Mouse (Mus musculus) heart, postnatal 0 days (tissue): Measurements from ENCODE around the gene Itm2b. TPM values are rescaled to one million over a fixed set of nuclear protein-coding genes. Genes with fewer than 3 reads are reported as not detected.
A peak's percentile ranks its signal among the peaks of the same experiment; 100 is the strongest.

Source experiments
- ATAC-seq: fragments of 200-750 bp; cut with Nextera tagmentation; 2 replicates; pipeline ENCODE4 v1.8.0; 2017; ENCODE audit warnings: low read depth, moderate number of reproducible peaks, moderate library complexity; ENCODE audit not compliant: insufficient read depth
- DNase-seq: peaks from one replicate; pipeline ENCODE4 v3.0.0-alpha.2; 2016; ENCODE audit warnings: low spot score
- H3K27ac ChIP-seq: fragments of 300-500 bp; sonication (generic); 2 replicates; pipeline ENCODE4 v1.5.1; 2014; ENCODE audit warnings: low read depth, mild to moderate bottlenecking
- H3K27me3 ChIP-seq: fragments of 300-500 bp; sonication (generic); 2 replicates; pipeline ENCODE4 v1.6.1; 2014; ENCODE audit warnings: low read length, mixed read lengths; ENCODE audit not compliant: control insufficient read depth, insufficient read depth
- H3K36me3 ChIP-seq: fragments of 300-500 bp; sonication (generic); replicated peaks from 2 replicates; pipeline ENCODE4 v1.6.1; 2014; ENCODE audit warnings: low read length, mixed read lengths; ENCODE audit not compliant: control insufficient read depth, insufficient read depth
- H3K4me1 ChIP-seq: fragments of 300-500 bp; sonication (generic); 2 replicates; pipeline ENCODE4 v1.6.1; 2014; ENCODE audit warnings: antibody characterized with exemption; ENCODE audit not compliant: control insufficient read depth, insufficient read depth
- H3K4me2 ChIP-seq: fragments of 300-500 bp; sonication (generic); 2 replicates; pipeline ENCODE4 v1.6.1; 2014; ENCODE audit warnings: low read depth, mild to moderate bottlenecking, low read length, moderate library complexity
- H3K4me3 ChIP-seq: fragments of 300-500 bp; sonication (generic); 2 replicates; pipeline ENCODE4 v1.5.1; 2014; ENCODE audit warnings: low read depth, low read length
- H3K9ac ChIP-seq: fragments of 300-500 bp; sonication (generic); replicated peaks from 2 replicates; pipeline ENCODE4 v1.6.1; 2014; ENCODE audit warnings: low read depth, low read length, mixed read lengths
- H3K9me3 ChIP-seq: fragments of 300-500 bp; sonication (generic); replicated peaks from 2 replicates; pipeline ENCODE4 v1.6.1; 2016; ENCODE audit warnings: low read length; ENCODE audit not compliant: control insufficient read depth
- CTCF ChIP-seq: IDR thresholded peaks from 2 replicates; pipeline ENCODE4 v1.5.1; 2016; ENCODE audit warnings: antibody characterized with exemption, control low read depth, low read depth
- EP300 ChIP-seq: IDR thresholded peaks from 2 replicates; pipeline ENCODE4 v1.6.1; 2016; ENCODE audit warnings: antibody characterized with exemption, low read depth
- WGBS: fragments of 180-500 bp; shearing (Covaris S2); extraction: QIAGEN DNeasy Blood & Tissue Kit; methylation state at CpG from one replicate; pipeline ENCODE4 v1.1.7; 2014; 5-methylcytosine and 5-hydroxymethylcytosine counted together
- polyA plus RNA-seq: library from polyadenylated mRNA; unstranded; fragments of >200 nt; fragmentation: Nextera tagmentation; extraction: Ambion mirVana; gene quantifications from 2 replicates; pipeline ENCODE4 v1.2.1, GENCODE M21; 2015
- total RNA-seq: library from RNA; depleted of rRNA; stranded (reverse); fragments of >200 nt; gene quantifications from 2 replicates; pipeline ENCODE4 v1.2.3, GENCODE M21; 2014; ENCODE audit warnings: low replicate concordance

Itm2b gene
- total and polyA plus RNA-seq, 2 experiments from 2014 or later: 388 to 907 TPM

GRCm38 (mm10) chr14:73370695-73371372 is 14.3 kb downstream of the Itm2b start:
- Histone ChIP-seq H3K4me1 (peaks cover 12% of the 10 kb centered on the region), H3K9ac (no peak overlapping the region), H3K4me2 (no peak overlapping the region), H3K4me3 (no peak overlapping the region), H3K9me3 (no peaks in the 10 kb centered on the region), H3K27ac (0 out of 2 replicates have a peak overlapping the region, but pooled peaks have one; percentile 44), H3K36me3 (peaks cover 68% of the 10 kb centered on the region), H3K27me3 (no peaks in the 10 kb centered on the region)
- no peak for TF ChIP-seq CTCF
- no peak for TF ChIP-seq EP300
- ATAC-seq (no peak), DNase-seq (no peak)
- WGBS: 67% methylated on average over 23 of the region's 23 CpGs

- Histone ChIP-seq H3K27me3 (no peaks in the 10 kb centered on the region), H3K9ac (no peak overlapping the region), H3K4me1 (peaks cover 12% of the 10 kb centered on the region), H3K36me3 (peaks cover 71% of the 10 kb centered on the region), H3K4me2 (no peak overlapping the region), H3K4me3 (no peak overlapping the region), H3K27ac (0 out of 2 replicates have a peak overlapping the region, but pooled peaks have one; percentile 44), H3K9me3 (no peaks in the 10 kb centered on the region)
- TF ChIP-seq EP300: no peak
- no peak for TF ChIP-seq CTCF
- ATAC-seq (no peak), DNase-seq (no peak)
- WGBS: 49% methylated on average over 11 of the region's 11 CpGs
These were observed 14.9 kb downstream of the Itm2b start for GRCm38 (mm10) chr14:73370078-73370670.

DNA sequence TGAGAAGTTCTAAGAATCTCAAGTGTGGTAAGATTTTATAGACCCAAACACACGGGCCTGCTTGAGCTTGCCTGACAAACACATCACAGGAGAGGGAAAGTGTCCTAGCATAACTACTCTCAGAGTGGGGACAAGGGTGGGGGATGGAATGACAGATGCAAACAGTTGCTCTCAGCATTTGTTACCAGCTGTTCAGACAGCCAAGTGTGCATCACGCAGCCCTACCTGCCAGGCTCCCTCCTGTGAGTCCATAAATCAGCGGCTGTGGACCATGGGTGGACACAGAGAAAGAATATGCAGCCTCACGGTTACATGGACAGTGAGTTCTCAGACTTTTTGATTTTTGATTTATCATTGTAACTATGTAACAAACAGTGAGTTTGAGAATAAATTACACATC is 15.5 kb downstream of the Itm2b start:
- Histone ChIP-seq H3K4me3 (no peak overlapping the region), H3K27ac (0 out of 2 replicates have a peak overlapping the region, but pooled peaks have one; percentile 44), H3K27me3 (no peaks in the 10 kb centered on the region), H3K36me3 (peaks cover 71% of the 10 kb centered on the region), H3K9ac (no peak overlapping the region), H3K4me2 (no peak overlapping the region), H3K9me3 (no peaks in the 10 kb centered on the region), H3K4me1 (peaks cover 12% of the 10 kb centered on the region)
- DNase-seq (no peak), ATAC-seq (no peak)
- WGBS: 80% methylated on average over 4 of the region's 4 CpGs
- TF ChIP-seq CTCF (no peak), EP300 (no peak)

DNA sequence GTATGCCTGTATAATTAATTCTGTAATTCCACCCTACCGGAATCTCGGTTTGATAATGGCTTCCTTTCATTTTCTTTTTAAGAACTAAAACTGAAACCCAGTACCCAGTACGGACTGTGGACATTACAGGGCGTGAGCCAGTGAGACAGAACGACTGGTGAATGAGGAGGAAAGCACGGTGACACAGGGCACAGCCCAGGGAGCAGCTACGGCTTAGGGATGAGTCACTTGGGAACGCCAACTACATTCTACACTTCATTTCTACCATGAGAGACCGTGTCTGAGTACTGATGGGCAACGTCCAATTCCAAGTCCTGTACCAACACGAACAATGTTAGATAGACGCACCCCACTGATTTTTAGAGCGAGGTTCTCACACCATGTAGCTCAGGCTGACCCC is 16.1 kb downstream of the Itm2b start:
- H3K9ac ChIP-seq: no peak overlapping the region
- H3K4me2 ChIP-seq: no peak overlapping the region
- H3K27me3 ChIP-seq: no peaks in the 10 kb centered on the region
- H3K9me3 ChIP-seq: no peaks in the 10 kb centered on the region
- TF ChIP-seq CTCF (no peak), EP300 (no peak)
- H3K27ac ChIP-seq: no peak overlapping the region
- WGBS: 91% methylated on average over 13 of the region's 13 CpGs
- DNase-seq: no peak
- H3K36me3 ChIP-seq: peaks cover 77% of the 10 kb centered on the region
- peaks cover 12% of the 10 kb centered on the region for H3K4me1 ChIP-seq
- ATAC-seq: no peak
- no peak overlapping the region for H3K4me3 ChIP-seq

DNA sequence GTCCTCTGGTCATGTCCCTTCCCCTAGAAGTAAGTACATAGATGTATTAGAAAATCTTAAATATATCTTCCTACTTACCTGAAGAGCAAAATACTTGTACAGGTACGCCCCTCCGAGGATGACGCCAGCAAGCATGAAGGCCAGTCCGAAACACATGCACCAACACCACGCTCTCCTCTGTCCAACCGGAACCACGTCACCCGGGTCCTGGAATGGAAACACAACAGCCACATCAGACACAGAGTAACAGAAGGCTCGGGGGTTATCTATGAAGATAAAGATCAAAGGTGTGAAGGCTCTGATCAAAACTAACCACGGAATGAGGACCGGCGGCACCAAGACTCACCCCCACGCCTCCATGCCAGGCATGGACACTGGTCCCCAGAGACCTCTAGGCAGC is 16.9 kb downstream of the Itm2b start:
- Histone ChIP-seq H3K9ac (no peak overlapping the region), H3K4me3 (no peak overlapping the region), H3K9me3 (no peaks in the 10 kb centered on the region), H3K36me3 (peaks cover 84% of the 10 kb centered on the region), H3K4me1 (peaks cover 12% of the 10 kb centered on the region), H3K4me2 (no peak overlapping the region), H3K27ac (no peak overlapping the region), H3K27me3 (no peaks in the 10 kb centered on the region)
- 87% methylated on average over 13 of the region's 13 CpGs for WGBS
- ATAC-seq (no peak), DNase-seq (no peak)
- no peak for TF ChIP-seq EP300
- no peak for TF ChIP-seq CTCF
